Mouse (Mus musculus) adrenal gland, postnatal 36 days (tissue): Measurements from ENCODE around the gene 1700015F17Rik. TPM values are rescaled to one million over a fixed set of nuclear protein-coding genes. Genes with fewer than 3 reads are reported as not detected.

ENCODE experiments used
- DNase-seq, 2 experiments: peaks; one replicate each; pipeline ENCODE4 v3.0.0; 2021; ENCODE audit warnings: mixed read lengths in 1 of 2
- long read RNA-seq, 2 experiments: library from polyadenylated mRNA; stranded (forward); transcript quantifications; one replicate each; pipeline ENCODE4 v2.0.0; 2021; ENCODE audit warnings: borderline sequencing depth in 2 of 2
- total RNA-seq, 2 experiments: library from RNA; stranded (reverse); gene quantifications; 2 replicates each; pipeline ENCODE4 v1.2.3; 2021

The 1700015F17Rik gene
- total RNA-seq, result not detected
- long read RNA-seq, experiment 1, result 0 reads
- long read RNA-seq, experiment 2, result 0 reads

GRCm38 (mm10) chr5:5479043-5479442 lies at the start of gene 1700015F17Rik:
TSS of gene 1700015F17Rik (minus strand) at chr5:5479143.
- DNase-seq, result no peak

GRCm38 (mm10) chr5:5515411-5515810 lies 36.5 kb upstream of the 1700015F17Rik start:
- no peak for DNase-seq

DNA sequence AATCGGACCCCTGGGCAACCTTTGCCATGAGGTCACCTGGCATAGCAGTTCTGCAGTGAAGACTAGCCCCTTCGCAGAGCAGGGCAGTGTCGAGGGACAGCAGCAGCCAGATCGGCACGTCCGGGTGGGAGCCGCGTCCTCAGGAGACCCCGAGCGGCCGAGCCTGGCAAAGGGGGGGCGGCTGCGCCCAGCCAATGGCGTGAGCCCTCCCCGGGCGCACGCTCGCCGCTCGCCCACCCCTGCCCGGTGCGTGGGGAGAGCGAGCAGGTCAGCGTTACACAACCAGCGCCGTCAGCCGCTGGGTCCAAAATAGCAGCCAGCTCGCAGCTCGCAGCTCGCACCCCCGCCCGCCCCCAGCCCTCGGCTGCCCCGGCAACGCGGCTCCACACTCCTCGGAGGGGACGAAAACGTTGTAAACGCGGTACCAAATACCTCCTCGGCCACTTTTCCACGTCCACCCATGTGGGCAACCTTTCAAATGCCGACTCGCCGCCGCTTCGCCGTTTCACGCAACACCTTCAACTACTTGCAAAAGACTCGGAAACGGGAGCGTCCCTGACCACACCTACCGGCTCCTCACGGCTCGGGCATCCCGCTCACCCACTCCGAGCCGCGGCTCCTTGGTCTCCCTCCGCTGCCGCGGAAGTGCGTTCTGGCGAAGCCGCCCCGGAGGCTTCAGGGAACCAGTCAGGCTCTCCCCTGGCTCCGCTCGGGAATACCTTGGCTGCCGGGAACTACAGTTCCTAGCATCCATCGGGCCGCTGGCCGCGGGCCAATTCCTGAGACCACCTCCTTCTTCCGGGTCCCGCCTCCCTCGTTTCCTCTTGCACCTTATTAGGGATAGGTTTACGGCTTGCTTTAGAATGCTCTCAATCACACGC lies 35.5 kb upstream of the 1700015F17Rik start, which contains the start of gene Cldn12:
Cldn12 (minus strand) TSS at position 763 of the 881 bp plus-strand sequence.
- peak; percentile 97 for DNase-seq

DNA sequence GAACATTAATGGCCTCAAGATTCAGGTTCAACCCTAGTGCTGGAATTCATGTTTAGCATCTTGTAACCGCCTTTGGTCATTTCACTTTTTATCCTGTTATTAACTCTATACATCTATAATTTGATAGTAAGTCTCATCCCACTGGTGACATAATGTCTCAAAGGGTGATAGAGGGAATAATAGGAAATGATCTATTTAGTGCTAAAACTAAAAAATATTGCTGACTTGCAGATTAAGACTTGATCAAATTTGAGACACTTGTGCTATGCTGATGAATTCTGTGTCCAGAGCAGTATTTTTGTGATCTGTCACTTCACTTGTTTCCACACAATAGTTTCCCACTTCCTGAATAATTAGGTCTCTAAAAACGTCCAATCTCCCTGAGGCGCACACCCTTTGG lies 32.5 kb upstream of the 1700015F17Rik start:
- no peak for DNase-seq

- DNase-seq, result no peak
Measured at GRCm38 (mm10) chr5:5510989-5511388, 32.0 kb upstream of the 1700015F17Rik start.

GRCm38 (mm10) chr5:5510304-5510887 lies 31.5 kb upstream of the 1700015F17Rik start:
- no peak for DNase-seq

GRCm38 (mm10) chr5:5508231-5508630 lies 29.3 kb upstream of the 1700015F17Rik start:
- no peak for DNase-seq

DNA sequence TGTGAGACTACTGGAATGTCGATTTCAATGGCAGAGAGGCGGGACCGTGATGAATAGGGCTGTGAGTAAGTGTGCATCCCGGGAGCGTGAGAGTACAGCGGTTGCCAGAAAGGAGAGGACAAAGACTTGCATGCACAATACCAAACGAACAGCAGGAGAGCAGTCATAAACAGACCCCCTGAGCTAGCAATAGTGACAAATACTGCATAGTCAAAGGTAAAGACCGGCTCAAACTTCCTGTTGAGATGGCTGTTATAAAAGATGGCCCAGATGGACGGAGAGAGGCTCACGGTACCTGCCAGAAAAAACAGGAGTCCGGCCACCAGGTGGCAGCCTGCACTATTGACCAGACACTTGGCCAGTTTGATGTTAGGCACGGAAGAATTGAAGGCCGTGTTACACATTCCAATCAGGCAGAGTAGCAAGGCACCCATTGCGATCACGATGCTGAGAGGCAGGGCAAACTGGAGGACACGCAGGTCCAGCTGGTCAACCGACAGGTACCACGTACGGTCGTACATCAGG lies 28.8 kb upstream of the 1700015F17Rik start:
- peak; percentile 76 to 78 for DNase-seq

GRCm38 (mm10) chr5:5504456-5504855 lies 25.5 kb upstream of the 1700015F17Rik start:
- no peak for DNase-seq

- peak; percentile 41 to 52 for DNase-seq
Measured at GRCm38 (mm10) chr5:5503381-5503780, 24.4 kb upstream of the 1700015F17Rik start.

DNA sequence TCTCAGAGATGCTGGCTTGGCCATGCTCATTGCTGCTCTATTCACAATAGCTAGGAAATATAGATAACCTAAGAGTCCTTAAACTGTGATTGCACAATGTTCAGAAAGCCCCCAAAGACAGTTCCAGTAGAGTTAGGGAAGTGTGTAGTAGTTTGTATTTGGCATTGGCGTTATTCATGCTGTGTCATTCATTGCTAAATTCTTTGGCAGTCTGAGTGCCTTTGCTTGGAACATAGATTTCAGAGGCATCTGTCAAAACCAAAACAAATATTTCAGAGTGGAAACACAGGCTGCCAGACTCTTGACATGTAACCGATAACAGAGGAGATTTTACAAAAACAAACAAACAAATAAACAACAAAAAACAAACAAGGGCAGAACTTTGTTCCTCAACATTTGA lies 22.6 kb upstream of the 1700015F17Rik start:
- DNase-seq, result no peak

DNA sequence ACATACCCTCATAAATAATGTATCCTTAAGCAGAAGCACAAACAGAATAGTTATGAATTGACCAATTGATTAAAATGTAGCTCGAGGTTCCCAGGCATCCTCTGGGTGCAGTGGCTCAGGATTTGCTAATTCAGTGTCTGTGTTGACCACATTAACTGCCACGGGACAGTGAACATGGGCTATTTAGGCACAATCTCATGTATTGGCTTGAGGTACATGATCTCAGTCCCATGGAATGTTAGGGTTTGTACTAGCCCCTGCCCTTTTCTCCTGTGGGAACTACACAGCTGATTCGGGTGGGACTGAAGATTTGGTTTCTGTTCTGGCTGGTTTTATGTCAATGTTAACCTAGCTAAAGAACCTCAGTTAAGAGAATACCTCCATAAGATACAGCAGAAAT lies 17.4 kb upstream of the 1700015F17Rik start:
- no peak for DNase-seq

DNA sequence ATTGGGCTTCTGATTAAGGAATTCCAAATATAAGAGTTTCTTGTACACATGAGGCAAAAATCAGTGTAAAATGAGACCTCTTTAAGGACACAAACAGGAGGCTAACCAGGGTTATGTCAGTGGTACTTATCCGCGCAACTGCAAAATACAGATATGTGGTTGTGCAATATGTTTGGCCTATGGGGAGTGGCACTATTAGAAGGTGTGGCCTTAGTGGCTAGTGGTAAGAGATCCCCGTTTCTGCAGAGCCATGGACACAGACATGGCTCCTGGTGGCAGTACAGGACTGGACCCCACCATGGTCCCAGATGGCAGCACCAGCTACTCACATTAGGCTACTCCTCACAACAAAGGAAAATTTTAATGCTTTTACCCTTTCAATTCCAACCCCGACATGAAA lies 16.1 kb upstream of the 1700015F17Rik start:
- no peak for DNase-seq

DNA sequence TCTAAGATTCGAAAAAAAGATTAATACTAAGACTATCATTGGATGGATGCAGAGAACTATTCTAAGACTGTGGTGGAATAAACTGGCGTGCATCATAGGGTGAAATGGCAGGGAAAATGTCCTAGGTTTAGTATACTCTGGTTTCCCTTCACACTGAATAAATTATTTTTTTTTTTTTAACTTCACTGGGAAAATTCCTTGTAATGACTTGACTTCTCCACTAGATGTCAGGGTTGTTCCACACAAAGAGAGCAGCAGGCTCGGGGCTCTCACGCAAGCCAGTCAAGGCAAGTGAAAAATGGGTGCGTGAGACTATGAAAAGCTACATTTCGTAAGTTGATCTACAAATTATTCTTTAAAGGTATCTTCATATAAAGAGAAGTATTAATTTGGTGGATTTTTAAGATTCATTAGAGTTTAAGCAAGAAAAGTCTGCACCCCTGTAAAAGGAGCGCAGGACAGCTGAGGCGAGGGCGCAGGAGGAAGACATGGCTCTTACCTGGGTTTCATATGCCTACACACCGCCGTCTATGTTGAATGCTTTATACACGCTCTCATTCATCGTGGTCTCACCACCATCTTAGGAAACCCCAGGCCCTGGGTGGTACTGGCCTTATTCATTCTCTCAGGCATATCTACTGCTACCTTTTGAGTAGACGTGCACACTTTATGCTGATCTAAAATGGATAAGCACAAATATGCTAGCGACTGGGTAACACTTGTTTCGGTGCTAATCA lies 15.5 kb upstream of the 1700015F17Rik start:
- peak in 1 of 2 experiments; percentile 22 for DNase-seq

- DNase-seq, result no peak
Measured at GRCm38 (mm10) chr5:5492163-5492562, 13.2 kb upstream of the 1700015F17Rik start.

- no peak for DNase-seq
Measured at GRCm38 (mm10) chr5:5486071-5486470, 7.1 kb upstream of the 1700015F17Rik start.

DNA sequence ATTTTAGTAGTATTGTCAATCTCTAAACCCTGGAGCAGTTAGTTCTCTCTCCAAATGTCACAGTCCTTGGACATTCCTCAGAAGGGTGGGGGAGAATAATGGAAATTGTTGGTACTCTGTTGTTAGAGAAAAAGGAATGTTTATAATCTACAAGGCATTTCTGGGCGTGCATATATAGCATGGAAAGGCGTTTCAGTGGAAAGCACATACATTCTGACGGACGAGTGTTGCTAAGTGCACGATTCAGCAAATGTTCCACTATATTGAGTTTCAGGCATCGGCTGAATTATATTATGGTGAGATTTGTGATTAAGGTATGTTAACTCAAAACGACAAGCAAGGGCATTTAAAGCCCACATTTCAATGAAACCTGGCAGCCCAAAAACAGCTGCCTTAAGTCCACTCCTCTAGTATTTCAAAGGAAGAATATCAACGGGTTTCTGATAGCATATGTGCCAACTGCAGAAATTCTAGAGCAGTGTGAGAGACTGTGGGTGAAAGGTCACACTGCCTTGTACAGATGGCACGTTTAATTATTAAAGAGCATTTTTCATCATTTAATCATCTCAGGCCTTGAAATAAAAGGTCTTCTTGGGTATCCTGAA lies 4.4 kb upstream of the 1700015F17Rik start:
- no peak for DNase-seq

DNA sequence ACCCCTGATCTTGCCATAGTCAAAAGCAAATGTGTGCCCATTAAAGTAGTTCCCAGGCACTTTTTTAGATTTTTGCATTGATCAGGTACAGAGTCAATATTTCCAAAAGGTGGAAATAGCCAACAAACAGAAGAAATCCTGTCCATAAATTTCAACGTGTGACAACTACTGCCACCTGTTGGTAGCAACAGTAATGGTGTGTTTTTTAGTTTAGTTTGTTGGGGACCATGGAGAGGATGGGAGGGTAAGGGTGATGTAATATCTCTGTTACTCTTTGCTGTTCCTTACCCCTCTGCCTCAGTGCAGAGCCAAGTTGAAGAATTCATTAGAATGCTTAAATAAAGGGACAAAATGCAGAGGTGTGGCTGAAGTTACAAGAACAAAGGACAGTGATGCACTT lies 2.7 kb upstream of the 1700015F17Rik start:
- DNase-seq, result no peak

DNA sequence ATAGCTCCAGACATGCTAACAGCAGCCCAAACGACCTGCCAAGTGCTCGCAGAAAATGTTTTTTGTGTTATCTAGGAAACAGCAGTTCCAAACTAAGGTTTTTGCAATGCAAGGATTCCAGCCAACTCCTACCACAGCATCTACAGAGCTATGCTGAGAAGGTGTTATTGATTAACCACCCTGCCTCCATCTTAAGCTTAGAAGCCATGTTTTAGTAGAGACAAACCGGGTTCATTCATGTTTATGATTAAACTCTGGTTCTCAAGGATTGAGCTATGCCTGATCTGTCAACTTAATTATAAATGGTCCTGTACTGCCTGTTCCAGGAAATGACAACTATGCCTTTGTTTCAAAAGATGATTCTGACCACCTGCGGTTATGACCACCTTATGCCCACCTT lies 2.8 kb downstream of the 1700015F17Rik start:
- DNase-seq, result no peak

- no peak for DNase-seq
Measured at GRCm38 (mm10) chr5:5465256-5465655, 13.7 kb downstream of the 1700015F17Rik start.

DNA sequence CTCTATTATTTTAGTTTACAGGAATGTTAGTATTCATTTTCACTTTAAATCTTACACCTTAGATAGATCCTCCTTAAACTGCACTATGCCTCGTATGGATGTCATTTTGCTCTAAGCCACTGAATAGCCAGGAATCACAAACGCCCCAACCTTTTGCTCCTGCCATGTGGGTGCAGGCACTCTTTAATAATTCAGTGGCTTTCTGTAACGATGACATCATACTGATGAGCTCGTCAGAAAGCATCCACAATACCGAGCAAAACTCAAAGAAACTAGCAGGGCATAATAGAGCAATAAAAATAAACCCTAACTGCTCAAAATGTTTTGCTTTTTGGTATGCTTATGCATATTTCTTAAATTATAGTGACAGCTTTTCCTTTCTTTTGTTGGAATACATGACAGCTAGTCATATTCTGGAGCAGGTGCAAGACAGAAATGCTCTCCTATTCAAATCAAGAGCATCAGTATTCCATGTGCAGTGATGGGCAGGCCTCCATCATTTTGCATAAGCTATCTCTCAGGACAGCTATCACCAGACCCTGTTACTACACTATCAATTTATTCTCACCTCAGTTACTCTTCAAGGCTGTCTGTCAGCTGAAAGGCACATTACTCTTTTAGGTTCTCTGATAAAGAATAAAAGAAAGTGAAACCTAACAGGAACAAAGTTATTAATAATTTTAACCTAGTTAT lies 47.1 kb downstream of the 1700015F17Rik start:
- DNase-seq, result no peak
